Mouse (Mus musculus) hindbrain, embryonic 14.5 days (tissue): ENCODE data around the gene Aif1. TPM values are rescaled to one million over a fixed set of nuclear protein-coding genes. Genes with fewer than 3 reads are reported as not detected.

Experiments
- ATAC-seq: fragments of 200-750 bp; cut with Nextera tagmentation; 2 replicates; pipeline ENCODE4 v1.8.0; 2017; ENCODE audit warnings: moderate number of reproducible peaks, mild to moderate bottlenecking, moderate TSS enrichment, moderate library complexity; ENCODE audit not compliant: low FRiP score
- DNase-seq: peaks from one replicate; pipeline ENCODE4 v3.0.0-alpha.2; 2015; ENCODE audit warnings: low spot score
- H3K27ac ChIP-seq: fragments of 300-500 bp; sonication (generic); 2 replicates; pipeline ENCODE4 v1.5.1; 2014; ENCODE audit warnings: mild to moderate bottlenecking, moderate library complexity
- H3K27me3 ChIP-seq: fragments of 300-500 bp; sonication (generic); 2 replicates; pipeline ENCODE4 v1.6.1; 2014; ENCODE audit warnings: mild to moderate bottlenecking, low read length, mixed read lengths; ENCODE audit not compliant: control insufficient read depth, insufficient read depth
- H3K36me3 ChIP-seq: fragments of 300-500 bp; sonication (generic); replicated peaks from 2 replicates; pipeline ENCODE4 v1.6.1; 2014; ENCODE audit not compliant: control insufficient read depth, insufficient read depth
- H3K4me1 ChIP-seq: fragments of 300-500 bp; sonication (generic); replicated peaks from 2 replicates; pipeline ENCODE4 v1.6.1; 2014; ENCODE audit warnings: antibody characterized with exemption, low read length, mixed read lengths; ENCODE audit not compliant: control insufficient read depth, insufficient read depth
- H3K4me2 ChIP-seq: fragments of 300-500 bp; sonication (generic); replicated peaks from 2 replicates; pipeline ENCODE4 v1.6.1; 2014; ENCODE audit warnings: mild to moderate bottlenecking, moderate library complexity
- H3K4me3 ChIP-seq: fragments of 300-500 bp; sonication (generic); replicated peaks from 2 replicates; pipeline ENCODE4 v1.5.1; 2014; ENCODE audit warnings: mild to moderate bottlenecking, low read length
- H3K9ac ChIP-seq: fragments of 300-500 bp; sonication (generic); 2 replicates; pipeline ENCODE4 v1.6.1; 2014
- H3K9me3 ChIP-seq: fragments of 300-500 bp; sonication (generic); 2 replicates; pipeline ENCODE4 v1.6.1; 2016; ENCODE audit warnings: low read length; ENCODE audit not compliant: control insufficient read depth
- WGBS: fragments of 180-500 bp; shearing (Covaris S2); extraction: QIAGEN DNeasy Blood & Tissue Kit; methylation state at CpG from one replicate; pipeline ENCODE4 v1.1.7; 2014; 5-methylcytosine and 5-hydroxymethylcytosine counted together
- polyA plus RNA-seq: library from polyadenylated mRNA; unstranded; fragments of >200 nt; fragmentation: Nextera tagmentation; extraction: Ambion mirVana; gene quantifications from 2 replicates; pipeline ENCODE4 v1.2.1, GENCODE M21; 2014

Gene Aif1
- polyA plus RNA-seq, 1 experiment from 2014 or later = 8.7 TPM

DNA sequence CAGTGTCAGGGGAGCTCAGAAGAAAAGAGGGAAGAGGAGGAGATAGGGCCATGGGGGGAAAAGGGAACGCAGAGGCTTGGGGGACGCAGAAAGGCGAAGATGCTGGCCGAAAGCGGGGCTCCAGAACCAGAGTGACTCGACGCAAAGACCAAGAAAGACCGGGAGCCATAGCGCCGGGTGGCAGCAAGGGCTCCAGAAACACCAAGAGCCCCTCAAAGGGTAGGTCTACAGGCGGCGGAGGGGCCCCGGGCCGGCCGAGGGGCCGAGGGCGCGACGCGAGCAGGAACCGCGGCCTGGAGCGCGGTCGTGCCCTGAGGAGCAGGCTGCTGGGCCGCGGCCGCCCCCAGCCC lies 11.7 kb downstream of the Aif1 start:
- H3K27ac ChIP-seq = peak overlapping the region; percentile 98
- DNase-seq = no peak
- under 1% methylated on average over 19 of the region's 28 CpGs for WGBS

GRCm38 (mm10) chr17:35163326-35164081 lies 12.4 kb downstream of the Aif1 start:
- ATAC-seq = no peak
- H3K4me2 ChIP-seq = peak overlapping the region; percentile 98
- peak overlapping the region; percentile 100 for H3K4me3 ChIP-seq
- no peak for DNase-seq
- peaks cover 27% of the 10 kb centered on the region for H3K4me1 ChIP-seq
- 11% methylated on average over 8 of the region's 8 CpGs for WGBS
- no peaks in the 10 kb centered on the region for H3K27me3 ChIP-seq
- peaks cover 43% of the 10 kb centered on the region for H3K36me3 ChIP-seq
- H3K27ac ChIP-seq = peak overlapping the region; percentile 98
- peak overlapping the region; percentile 100 for H3K9ac ChIP-seq
- H3K9me3 ChIP-seq = no peaks in the 10 kb centered on the region

More for the DNA sequence above, 11.7 kb downstream of the Aif1 start:
- Histone ChIP-seq H3K4me2 (peak overlapping the region; percentile 98), H3K9ac (peak overlapping the region; percentile 100), H3K9me3 (no peaks in the 10 kb centered on the region), H3K4me1 (peaks cover 27% of the 10 kb centered on the region), H3K36me3 (peaks cover 36% of the 10 kb centered on the region), H3K4me3 (peak overlapping the region; percentile 100), H3K27me3 (no peaks in the 10 kb centered on the region)
- ATAC-seq = no peak

DNA sequence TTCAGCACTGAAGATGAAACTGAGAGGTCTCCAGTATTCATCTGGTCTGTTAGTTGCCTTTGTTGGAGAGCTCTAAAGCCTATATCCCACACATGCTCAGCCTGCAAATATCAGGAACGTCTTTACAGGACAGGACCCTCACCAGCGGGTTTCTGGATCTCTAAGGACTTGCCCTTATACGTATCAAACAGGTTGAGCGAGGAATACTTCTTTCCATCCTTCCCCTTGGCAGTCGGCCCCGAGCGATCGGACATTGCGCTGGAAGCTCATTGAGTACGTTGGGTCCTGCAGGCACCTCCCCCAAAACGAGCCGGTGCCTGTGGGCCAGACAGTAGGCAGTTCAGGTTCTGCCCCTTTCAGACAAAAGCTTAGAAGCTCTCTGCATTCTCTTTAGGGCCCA lies 13.1 kb downstream of the Aif1 start:
- Histone ChIP-seq H3K9me3 (no peaks in the 10 kb centered on the region), H3K27me3 (no peaks in the 10 kb centered on the region), H3K36me3 (peaks cover 51% of the 10 kb centered on the region), H3K27ac (no peak overlapping the region), H3K4me3 (peak overlapping the region; percentile 100), H3K9ac (peak overlapping the region; percentile 100), H3K4me2 (peak overlapping the region; percentile 98), H3K4me1 (peaks cover 27% of the 10 kb centered on the region)
- DNase-seq = no peak
- WGBS = 45% methylated on average over 12 of the region's 12 CpGs
- ATAC-seq = no peak

GRCm38 (mm10) chr17:35162121-35162520 lies 13.7 kb downstream of the Aif1 start:
- Histone ChIP-seq H3K27ac (no peak overlapping the region), H3K27me3 (no peaks in the 10 kb centered on the region), H3K9me3 (no peaks in the 10 kb centered on the region), H3K4me2 (peak overlapping the region; percentile 98), H3K4me3 (peak overlapping the region; percentile 100), H3K36me3 (peaks cover 57% of the 10 kb centered on the region), H3K9ac (peak overlapping the region; percentile 100), H3K4me1 (peaks cover 27% of the 10 kb centered on the region)
- WGBS = 81% methylated on average over 14 of the region's 14 CpGs
- DNase-seq = no peak
- ATAC-seq = no peak

DNA sequence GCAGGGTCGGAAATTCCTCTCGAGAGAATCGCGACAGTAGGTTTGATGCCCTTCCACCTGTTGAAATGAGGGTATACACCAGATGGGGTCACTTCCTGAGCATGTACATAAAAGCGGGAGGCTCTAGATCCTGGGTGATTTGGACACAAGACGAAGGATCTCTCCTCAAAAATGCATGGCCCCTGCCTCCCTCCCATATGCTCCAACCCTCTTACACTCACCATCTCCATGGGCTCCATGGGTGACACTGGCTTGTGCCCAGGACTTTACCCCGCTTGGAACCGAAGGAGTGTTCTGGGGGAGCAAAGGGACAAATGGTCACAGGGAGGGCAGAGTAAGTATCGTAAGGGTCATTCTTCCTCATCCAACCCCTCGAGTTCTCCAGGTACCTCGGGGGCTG lies 14.4 kb downstream of the Aif1 start:
- Histone ChIP-seq H3K4me3 (no peak overlapping the region), H3K36me3 (peaks cover 64% of the 10 kb centered on the region), H3K4me1 (peaks cover 24% of the 10 kb centered on the region), H3K27ac (no peak overlapping the region), H3K27me3 (no peaks in the 10 kb centered on the region), H3K9ac (no peak overlapping the region), H3K9me3 (no peaks in the 10 kb centered on the region), H3K4me2 (no peak overlapping the region)
- DNase-seq (no peak), ATAC-seq (no peak)
- 83% methylated on average over 11 of the region's 11 CpGs for WGBS

DNA sequence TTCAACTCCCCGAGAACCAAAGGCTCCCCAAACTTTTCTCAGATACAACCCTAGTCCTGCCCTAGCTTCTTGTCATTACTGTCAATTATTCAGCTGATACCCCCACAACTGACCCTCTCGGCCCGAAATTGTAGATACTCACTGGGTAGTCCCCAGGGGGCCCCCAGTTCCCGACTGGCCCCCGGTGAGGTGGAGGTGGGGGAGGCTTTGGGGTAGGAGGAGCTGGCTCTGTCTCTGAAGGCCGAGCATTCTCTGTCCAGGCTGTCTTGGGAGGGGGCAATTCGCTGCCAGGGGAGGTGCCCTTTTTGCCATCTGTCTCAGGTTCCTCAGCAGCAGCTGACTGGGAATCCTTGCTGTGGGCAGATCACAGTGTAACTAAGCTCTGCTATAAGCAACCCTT lies 16.2 kb downstream of the Aif1 start:
- no peak overlapping the region for H3K9ac ChIP-seq
- H3K36me3 ChIP-seq = peaks cover 82% of the 10 kb centered on the region
- no peaks in the 10 kb centered on the region for H3K27me3 ChIP-seq
- ATAC-seq (no peak), DNase-seq (no peak)
- peaks cover 17% of the 10 kb centered on the region for H3K4me1 ChIP-seq
- H3K9me3 ChIP-seq = no peaks in the 10 kb centered on the region
- H3K4me3 ChIP-seq = no peak overlapping the region
- WGBS = 87% methylated on average over 7 of the region's 7 CpGs
- H3K4me2 ChIP-seq = no peak overlapping the region
- no peak overlapping the region for H3K27ac ChIP-seq

DNA sequence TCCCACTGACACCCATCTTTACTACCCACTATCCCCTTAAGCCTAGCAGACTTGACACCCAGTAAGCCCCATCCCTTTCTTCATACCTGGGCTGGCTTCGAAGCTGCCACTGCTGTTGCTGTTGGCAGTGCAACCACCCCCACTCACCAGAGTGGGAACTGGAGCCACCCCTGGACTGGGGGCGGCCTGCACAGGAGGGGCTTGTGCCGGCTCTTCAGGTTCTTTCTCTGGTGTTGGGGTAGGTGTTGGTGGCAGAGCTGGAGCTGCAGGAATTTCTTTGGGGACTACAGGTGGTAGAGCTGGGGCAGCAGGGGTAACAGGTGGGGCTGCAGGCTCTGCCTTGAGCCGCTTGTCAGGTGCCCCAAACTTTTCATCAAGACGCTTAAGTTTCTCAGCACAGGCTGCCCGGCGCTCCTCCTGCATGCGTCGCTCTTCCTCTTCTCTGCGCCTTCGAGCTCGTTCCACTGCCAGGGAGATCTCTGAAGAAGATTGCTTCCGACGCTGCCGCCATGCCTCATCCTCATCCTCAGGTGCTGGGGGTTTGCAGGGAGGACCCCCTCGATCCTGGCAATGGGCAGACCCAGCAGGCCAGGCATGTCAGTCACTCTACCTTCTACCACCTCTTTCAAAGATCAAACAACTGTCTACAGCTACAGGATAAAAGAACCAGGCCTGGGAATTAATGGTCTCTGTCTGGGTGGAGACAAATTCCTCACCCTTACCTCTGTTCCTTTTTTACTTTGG lies 16.8 kb downstream of the Aif1 start:
- ATAC-seq (no peak), DNase-seq (no peak)
- no peak overlapping the region for H3K4me3 ChIP-seq
- H3K9ac ChIP-seq = no peak overlapping the region
- H3K9me3 ChIP-seq = no peaks in the 10 kb centered on the region
- peaks cover 88% of the 10 kb centered on the region for H3K36me3 ChIP-seq
- no peaks in the 10 kb centered on the region for H3K27me3 ChIP-seq
- no peak overlapping the region for H3K27ac ChIP-seq
- peaks cover 17% of the 10 kb centered on the region for H3K4me1 ChIP-seq
- WGBS = 95% methylated on average over 16 of the region's 16 CpGs
- H3K4me2 ChIP-seq = no peak overlapping the region

GRCm38 (mm10) chr17:35157661-35158175 lies 18.1 kb downstream of the Aif1 start:
- Histone ChIP-seq H3K4me2 (no peak overlapping the region), H3K27me3 (no peaks in the 10 kb centered on the region), H3K36me3 (peaks cover 98% of the 10 kb centered on the region), H3K9ac (no peak overlapping the region), H3K4me3 (no peak overlapping the region), H3K4me1 (peaks cover 10% of the 10 kb centered on the region), H3K27ac (no peak overlapping the region), H3K9me3 (no peaks in the 10 kb centered on the region)
- ATAC-seq (no peak), DNase-seq (no peak)
- 94% methylated on average over 8 of the region's 8 CpGs for WGBS

DNA sequence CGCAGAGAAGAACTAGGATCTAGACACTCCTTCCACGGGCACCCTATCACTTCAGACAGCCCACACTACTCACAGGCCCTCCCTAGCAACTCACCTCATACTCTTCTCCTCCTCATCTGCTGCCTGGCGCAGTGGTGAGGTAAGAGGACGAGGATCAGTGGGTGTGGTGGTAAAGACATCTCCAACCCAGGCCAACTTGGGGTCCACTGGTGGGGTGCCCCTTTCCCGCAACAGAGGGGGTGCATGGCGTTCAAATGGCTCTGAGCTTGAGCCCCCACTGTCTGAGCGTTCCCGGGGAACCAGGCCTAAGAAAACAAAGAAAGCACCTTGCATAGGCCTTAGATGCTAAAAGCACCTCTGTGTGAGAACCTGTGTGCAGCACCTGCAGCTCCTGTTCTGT lies 18.6 kb downstream of the Aif1 start:
- H3K4me2 ChIP-seq = no peak overlapping the region
- H3K36me3 ChIP-seq = peaks cover 100% of the 10 kb centered on the region
- WGBS = 95% methylated on average over 8 of the region's 8 CpGs

More for the DNA sequence above, 18.6 kb downstream of the Aif1 start:
- H3K27me3 ChIP-seq = no peaks in the 10 kb centered on the region
- H3K4me1 ChIP-seq = peaks cover 5% of the 10 kb centered on the region
- no peak for DNase-seq
- H3K4me3 ChIP-seq = no peak overlapping the region
- no peaks in the 10 kb centered on the region for H3K9me3 ChIP-seq
- H3K9ac ChIP-seq = no peak overlapping the region
- no peak overlapping the region for H3K27ac ChIP-seq
- ATAC-seq = no peak
